Mouse (Mus musculus) intestine, postnatal 0 days (tissue): ENCODE results near the gene Ranbp10. TPM values are rescaled to one million over a fixed set of nuclear protein-coding genes. Genes with fewer than 3 reads are reported as not detected.

Experiments
- ATAC-seq: fragments of 200-750 bp; cut with Nextera tagmentation; 2 replicates; pipeline ENCODE4 v1.8.0; 2017; ENCODE audit warnings: mild to moderate bottlenecking, moderate TSS enrichment, moderate library complexity
- H3K27ac ChIP-seq: fragments of 300-500 bp; sonication (generic); 2 replicates; pipeline ENCODE4 v1.5.1; 2014; ENCODE audit warnings: mild to moderate bottlenecking, low read depth, low read length, moderate library complexity
- H3K27me3 ChIP-seq: fragments of 300-500 bp; sonication (generic); replicated peaks from 2 replicates; pipeline ENCODE4 v1.6.1; 2014; ENCODE audit warnings: low read length, mixed read lengths; ENCODE audit not compliant: control insufficient read depth, insufficient read depth
- H3K36me3 ChIP-seq: fragments of 300-500 bp; sonication (generic); 2 replicates; pipeline ENCODE4 v1.6.1; 2014; ENCODE audit warnings: mild to moderate bottlenecking, moderate library complexity; ENCODE audit not compliant: control insufficient read depth, insufficient read depth
- H3K4me1 ChIP-seq: fragments of 300-500 bp; sonication (generic); replicated peaks from 2 replicates; pipeline ENCODE4 v1.6.1; 2014; ENCODE audit warnings: antibody characterized with exemption, low read length, mixed read lengths; ENCODE audit not compliant: control insufficient read depth, insufficient read depth
- H3K4me2 ChIP-seq: fragments of 300-500 bp; sonication (generic); replicated peaks from 2 replicates; pipeline ENCODE4 v1.6.1; 2014; ENCODE audit warnings: low read depth, mild to moderate bottlenecking, moderate library complexity
- H3K4me3 ChIP-seq: fragments of 300-500 bp; sonication (generic); 2 replicates; pipeline ENCODE4 v1.5.1; 2014; ENCODE audit warnings: low read depth, low read length
- H3K9ac ChIP-seq: fragments of 300-500 bp; sonication (generic); 2 replicates; pipeline ENCODE4 v1.6.1; 2014; ENCODE audit warnings: mild to moderate bottlenecking, low read depth, low read length
- H3K9me3 ChIP-seq: fragments of 300-500 bp; sonication (generic); 2 replicates; pipeline ENCODE4 v1.6.1; 2016; ENCODE audit warnings: mixed run types; ENCODE audit not compliant: control insufficient read depth
- CTCF ChIP-seq: sonication (generic); IDR thresholded peaks from 2 replicates; pipeline ENCODE4 v1.5.1; 2016; ENCODE audit warnings: low read depth, mild to moderate bottlenecking, control low read depth, antibody characterized with exemption, moderate library complexity
- WGBS: fragments of 180-500 bp; shearing (Covaris S2); extraction: QIAGEN DNeasy Blood & Tissue Kit; methylation state at CpG from one replicate; pipeline ENCODE4 v1.1.7; 2014; 5-methylcytosine and 5-hydroxymethylcytosine counted together
- polyA plus RNA-seq: library from polyadenylated mRNA; unstranded; fragments of >200 nt; fragmentation: Nextera tagmentation; extraction: Ambion mirVana; gene quantifications from 2 replicates; pipeline ENCODE4 v1.2.1, GENCODE M21; 2015

The Ranbp10 gene
- polyA plus RNA-seq, 1 experiment from 2014 or later: 4.1 TPM

GRCm38 (mm10) chr8:105754688-105755087 lies 72.5 kb downstream of the Ranbp10 start:
- Histone ChIP-seq H3K4me1 (0 out of 2 replicates have a peak, but pooled peaks cover 3% of the 10 kb centered on the region), H3K9ac (no peak overlapping the region), H3K36me3 (no peaks in the 10 kb centered on the region), H3K4me3 (no peak overlapping the region), H3K9me3 (no peaks in the 10 kb centered on the region), H3K4me2 (no peak overlapping the region), H3K27ac (no peak overlapping the region), H3K27me3 (peaks cover 15% of the 10 kb centered on the region; the same call in 1 of the 2 replicates)
- ATAC-seq: no peak
- WGBS: 33% methylated on average over 2 of the region's 2 CpGs
- no peak for TF ChIP-seq CTCF

- no peaks in the 10 kb centered on the region for H3K36me3 ChIP-seq
- ATAC-seq: no peak
- TF ChIP-seq CTCF: no peak
These were observed 73.2 kb downstream of the Ranbp10 start for GRCm38 (mm10) chr8:105753916-105754315.

GRCm38 (mm10) chr8:105750606-105751005 lies 76.5 kb downstream of the Ranbp10 start:
- H3K36me3 ChIP-seq: no peaks in the 10 kb centered on the region
- peaks cover 15% of the 10 kb centered on the region; the same call in 1 of the 2 replicates for H3K27me3 ChIP-seq
- no peak overlapping the region for H3K4me3 ChIP-seq
- no peaks in the 10 kb centered on the region for H3K9me3 ChIP-seq
- 0 out of 2 replicates have a peak, but pooled peaks cover 7% of the 10 kb centered on the region for H3K4me1 ChIP-seq
- peak overlapping the region; percentile 24; the same call in 1 of the 2 replicates for H3K4me2 ChIP-seq
- WGBS: 11% methylated on average over 11 of the region's 11 CpGs
- no peak overlapping the region for H3K9ac ChIP-seq
- no peak overlapping the region for H3K27ac ChIP-seq
- no peak for TF ChIP-seq CTCF
- peak; percentile 42; the same call in 1 of the 2 replicates for ATAC-seq

More at GRCm38 (mm10) chr8:105753916-105754315, 73.2 kb downstream of the Ranbp10 start:
- no peak overlapping the region for H3K4me2 ChIP-seq
- H3K4me1 ChIP-seq: 0 out of 2 replicates have a peak, but pooled peaks cover 5% of the 10 kb centered on the region
- peaks cover 15% of the 10 kb centered on the region; the same call in 1 of the 2 replicates for H3K27me3 ChIP-seq
- H3K9ac ChIP-seq: no peak overlapping the region
- no peak overlapping the region for H3K27ac ChIP-seq
- H3K4me3 ChIP-seq: no peak overlapping the region
- WGBS: 67% methylated on average over 2 of the region's 2 CpGs
- no peaks in the 10 kb centered on the region for H3K9me3 ChIP-seq

- H3K4me3 ChIP-seq: no peak overlapping the region
- ATAC-seq: no peak
- no peaks in the 10 kb centered on the region for H3K36me3 ChIP-seq
- H3K9ac ChIP-seq: no peak overlapping the region
- H3K9me3 ChIP-seq: no peaks in the 10 kb centered on the region
- H3K4me2 ChIP-seq: no peak overlapping the region
- no peak overlapping the region for H3K27ac ChIP-seq
- peaks cover 6% of the 10 kb centered on the region; the same call in 1 of the 2 replicates for H3K4me1 ChIP-seq
- no peak for TF ChIP-seq CTCF
- 91% methylated on average over 4 of the region's 4 CpGs for WGBS
- no peaks in the 10 kb centered on the region for H3K27me3 ChIP-seq
These were observed 83.8 kb downstream of the Ranbp10 start for GRCm38 (mm10) chr8:105743301-105743700.

GRCm38 (mm10) chr8:105739216-105739615 lies 87.9 kb downstream of the Ranbp10 start:
- Histone ChIP-seq H3K36me3 (no peaks in the 10 kb centered on the region), H3K9me3 (no peaks in the 10 kb centered on the region), H3K9ac (no peak overlapping the region), H3K4me1 (peaks cover 6% of the 10 kb centered on the region; the same call in 1 of the 2 replicates), H3K27me3 (no peaks in the 10 kb centered on the region), H3K27ac (no peak overlapping the region), H3K4me3 (no peak overlapping the region), H3K4me2 (no peak overlapping the region)
- TF ChIP-seq CTCF: no peak
- WGBS: 86% methylated on average over 5 of the region's 5 CpGs
- ATAC-seq: no peak

- Histone ChIP-seq H3K27ac (no peak overlapping the region), H3K4me2 (no peak overlapping the region), H3K9ac (no peak overlapping the region), H3K4me1 (no peaks in the 10 kb centered on the region), H3K27me3 (no peaks in the 10 kb centered on the region), H3K9me3 (no peaks in the 10 kb centered on the region), H3K36me3 (no peaks in the 10 kb centered on the region), H3K4me3 (no peak overlapping the region)
- no peak for TF ChIP-seq CTCF
- ATAC-seq: no peak
- WGBS: 82% methylated on average over 5 of the region's 5 CpGs
These were observed 95.0 kb downstream of the Ranbp10 start for GRCm38 (mm10) chr8:105732186-105732585.
